Mouse (Mus musculus) heart, embryonic 12.5 days (tissue): ENCODE data around the gene Tnfsfm13. TPM values are rescaled to one million over a fixed set of nuclear protein-coding genes. Genes with fewer than 3 reads are reported as not detected.
A peak's percentile ranks its signal among the peaks of the same experiment; 100 is the strongest.

ENCODE experiments used
- ATAC-seq: fragments of 200-750 bp; cut with Nextera tagmentation; 2 replicates; pipeline ENCODE4 v1.8.0; 2017; ENCODE audit warnings: moderate TSS enrichment, moderate library complexity; ENCODE audit not compliant: insufficient number of reproducible peaks, low FRiP score
- H3K27ac ChIP-seq: fragments of 300-500 bp; sonication (generic); 2 replicates; pipeline ENCODE4 v1.5.1; 2016; ENCODE audit warnings: mild to moderate bottlenecking, moderate library complexity; ENCODE audit not compliant: poor library complexity, severe bottlenecking
- H3K27me3 ChIP-seq: fragments of 300-500 bp; sonication (generic); replicated peaks from 2 replicates; pipeline ENCODE4 v1.6.1; 2016; ENCODE audit warnings: mild to moderate bottlenecking, moderate library complexity
- H3K36me3 ChIP-seq: fragments of 300-500 bp; sonication (generic); 2 replicates; pipeline ENCODE4 v1.6.1; 2016; ENCODE audit warnings: mild to moderate bottlenecking, moderate library complexity
- H3K4me1 ChIP-seq: fragments of 300-500 bp; sonication (generic); replicated peaks from 2 replicates; pipeline ENCODE4 v1.6.1; 2016; ENCODE audit warnings: mild to moderate bottlenecking
- H3K4me2 ChIP-seq: fragments of 300-500 bp; sonication (generic); 2 replicates; pipeline ENCODE4 v1.6.1; 2016; ENCODE audit warnings: mild to moderate bottlenecking, moderate library complexity
- H3K4me3 ChIP-seq: fragments of 300-500 bp; sonication (generic); 2 replicates; pipeline ENCODE4 v1.5.1; 2016; ENCODE audit warnings: mild to moderate bottlenecking
- H3K9ac ChIP-seq: fragments of 300-500 bp; sonication (generic); 2 replicates; pipeline ENCODE4 v1.6.1; 2016; ENCODE audit warnings: mild to moderate bottlenecking, moderate library complexity
- H3K9me3 ChIP-seq: fragments of 300-500 bp; sonication (generic); replicated peaks from 2 replicates; pipeline ENCODE4 v1.6.1; 2016; ENCODE audit warnings: mild to moderate bottlenecking, moderate library complexity
- WGBS: fragments of 180-500 bp; shearing (Covaris S2); methylation state at CpG from one replicate; pipeline ENCODE4 v1.1.7; 2016; 5-methylcytosine and 5-hydroxymethylcytosine counted together
- polyA plus RNA-seq: library from polyadenylated mRNA; unstranded; fragments of >200 nt; fragmentation: Nextera tagmentation; extraction: Ambion mirVana; gene quantifications from 2 replicates; pipeline ENCODE4 v1.2.1, GENCODE M21; 2016

The Tnfsfm13 gene
- polyA plus RNA-seq, 1 experiment from 2014 or later: 1.5 TPM

DNA sequence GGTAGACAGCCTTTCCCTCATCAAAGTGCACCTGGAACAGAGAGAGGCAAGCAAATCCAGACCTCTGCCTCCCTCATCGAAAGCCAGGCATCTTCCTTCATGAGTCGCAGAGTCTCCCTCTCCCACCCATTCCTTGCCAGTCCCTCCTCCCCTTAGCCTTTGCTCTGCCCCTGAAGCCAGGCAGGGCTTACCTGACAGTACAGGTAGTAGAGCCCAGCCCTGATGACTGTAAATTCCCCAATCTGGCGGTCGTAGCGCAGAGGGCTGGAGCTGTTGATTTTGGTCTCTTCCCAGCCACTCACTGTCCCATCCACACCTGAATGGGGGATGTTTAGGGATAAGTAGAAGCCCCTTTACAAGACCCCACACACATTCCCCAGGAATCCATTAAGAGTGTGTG lies 8.8 kb downstream of the Tnfsfm13 start:
- Histone ChIP-seq H3K27me3 (no peaks in the 10 kb centered on the region), H3K4me3 (no peak overlapping the region), H3K9ac (peak overlapping the region; percentile 29; the same call in 1 of the 2 replicates), H3K27ac (no peak overlapping the region), H3K4me1 (peaks cover 29% of the 10 kb centered on the region), H3K9me3 (no peaks in the 10 kb centered on the region), H3K4me2 (no peak overlapping the region), H3K36me3 (no peaks in the 10 kb centered on the region)
- no peak for ATAC-seq
- 47% methylated on average over 5 of the region's 5 CpGs for WGBS

DNA sequence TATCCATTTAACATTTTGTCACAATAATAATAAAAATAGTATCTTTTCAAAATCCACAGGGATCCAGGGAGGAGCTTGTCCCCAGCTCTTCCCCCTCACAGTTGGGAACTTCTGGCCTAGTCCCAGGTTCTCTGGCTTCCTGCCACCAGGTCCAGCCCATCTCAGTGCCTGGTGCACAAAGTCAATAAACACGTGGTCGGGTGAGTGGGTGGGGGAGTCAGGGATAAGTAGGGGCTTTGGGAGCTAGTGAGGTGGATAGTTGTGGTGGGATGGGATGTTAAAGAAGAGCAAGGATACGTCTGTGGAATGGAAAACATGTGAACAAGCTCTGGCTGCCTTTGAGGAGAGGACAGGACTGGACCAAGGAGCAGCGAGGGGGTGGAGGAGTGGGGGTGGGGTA lies 9.5 kb downstream of the Tnfsfm13 start:
- no peak for ATAC-seq
- no peaks in the 10 kb centered on the region for H3K36me3 ChIP-seq
- WGBS: 11% methylated on average over 4 of the region's 4 CpGs
- H3K27ac ChIP-seq: no peak overlapping the region
- H3K9me3 ChIP-seq: no peaks in the 10 kb centered on the region
- H3K4me2 ChIP-seq: no peak overlapping the region
- H3K4me1 ChIP-seq: peaks cover 29% of the 10 kb centered on the region
- H3K27me3 ChIP-seq: no peaks in the 10 kb centered on the region
- H3K4me3 ChIP-seq: no peak overlapping the region
- H3K9ac ChIP-seq: peak overlapping the region; percentile 29; the same call in 1 of the 2 replicates

DNA sequence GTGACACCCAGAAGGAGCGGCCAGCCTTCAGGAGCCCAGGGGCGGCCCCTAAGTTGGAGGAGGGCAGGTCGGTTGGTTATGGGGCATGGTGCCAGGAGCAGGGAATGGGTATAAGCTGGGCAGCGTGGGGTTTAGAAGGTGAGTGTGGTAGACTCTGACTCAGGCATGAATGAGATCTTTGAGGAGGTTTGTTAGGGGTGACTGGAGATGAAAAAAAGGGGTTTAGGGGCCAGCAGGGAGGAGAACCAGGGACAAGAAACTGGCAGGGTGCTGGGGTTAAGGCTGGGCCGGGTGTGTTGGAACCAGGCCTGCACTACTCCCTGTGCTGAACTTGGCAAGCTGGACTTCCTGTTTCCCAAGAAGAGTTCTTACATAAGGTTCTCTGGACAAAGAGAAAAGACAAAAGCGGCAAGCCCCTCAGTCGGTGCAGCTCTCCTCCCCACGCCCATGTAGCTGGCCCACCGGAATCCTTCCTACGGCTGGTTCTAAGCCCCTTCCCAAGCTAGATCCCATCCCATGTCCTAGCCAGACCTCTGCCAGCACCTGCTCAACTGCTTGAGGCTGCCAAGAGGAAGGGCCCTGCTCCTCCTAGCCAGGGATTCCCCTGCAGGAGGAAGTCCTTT lies 10.3 kb downstream of the Tnfsfm13 start, which contains the start of gene Tnfsf13:
TSS of gene Tnfsf13 (minus strand) at position 259 of the 623 bp plus-strand sequence.
- 64% methylated on average over 10 of the region's 10 CpGs for WGBS
- Histone ChIP-seq H3K36me3 (no peaks in the 10 kb centered on the region), H3K4me2 (peak within 1 kb of the TSS; percentile 30; the same call in 1 of the 2 replicates), H3K4me3 (no peak within 1 kb of the TSS), H3K9ac (peak within 1 kb of the TSS; percentile 29; the same call in 1 of the 2 replicates), H3K4me1 (peaks cover 34% of the 10 kb centered on the region), H3K9me3 (no peaks in the 10 kb centered on the region), H3K27me3 (no peaks in the 10 kb centered on the region), H3K27ac (peak within 1 kb of the TSS; percentile 77)
- no peak for ATAC-seq

DNA sequence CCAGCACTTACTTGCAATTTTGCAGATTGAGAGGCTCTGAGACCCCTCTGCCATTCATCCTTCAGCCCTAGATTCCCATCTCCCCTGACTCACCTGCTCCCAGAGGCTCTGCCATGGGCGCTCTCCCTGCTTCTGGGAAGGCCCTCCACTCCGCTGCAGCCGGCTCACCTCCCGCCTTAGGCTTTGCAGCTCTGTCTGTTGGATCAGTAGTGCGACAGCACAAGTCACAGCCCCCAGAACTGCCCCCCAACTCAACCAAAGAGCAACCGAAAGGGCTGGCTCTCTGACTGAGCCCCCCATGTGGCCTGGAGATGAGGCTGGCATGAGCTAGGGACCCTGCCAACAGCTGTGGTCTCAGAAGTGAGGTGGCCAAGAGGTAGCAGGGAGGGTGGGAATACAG lies 11.0 kb downstream of the Tnfsfm13 start:
- Histone ChIP-seq H3K4me2 (no peak overlapping the region), H3K27me3 (no peaks in the 10 kb centered on the region), H3K4me3 (no peak overlapping the region), H3K9me3 (no peaks in the 10 kb centered on the region), H3K27ac (peak overlapping the region; percentile 51; the same call in 1 of the 2 replicates), H3K4me1 (peaks cover 41% of the 10 kb centered on the region), H3K9ac (no peak overlapping the region), H3K36me3 (peaks cover 5% of the 10 kb centered on the region)
- ATAC-seq: no peak
- WGBS: 80% methylated on average over 6 of the region's 6 CpGs

DNA sequence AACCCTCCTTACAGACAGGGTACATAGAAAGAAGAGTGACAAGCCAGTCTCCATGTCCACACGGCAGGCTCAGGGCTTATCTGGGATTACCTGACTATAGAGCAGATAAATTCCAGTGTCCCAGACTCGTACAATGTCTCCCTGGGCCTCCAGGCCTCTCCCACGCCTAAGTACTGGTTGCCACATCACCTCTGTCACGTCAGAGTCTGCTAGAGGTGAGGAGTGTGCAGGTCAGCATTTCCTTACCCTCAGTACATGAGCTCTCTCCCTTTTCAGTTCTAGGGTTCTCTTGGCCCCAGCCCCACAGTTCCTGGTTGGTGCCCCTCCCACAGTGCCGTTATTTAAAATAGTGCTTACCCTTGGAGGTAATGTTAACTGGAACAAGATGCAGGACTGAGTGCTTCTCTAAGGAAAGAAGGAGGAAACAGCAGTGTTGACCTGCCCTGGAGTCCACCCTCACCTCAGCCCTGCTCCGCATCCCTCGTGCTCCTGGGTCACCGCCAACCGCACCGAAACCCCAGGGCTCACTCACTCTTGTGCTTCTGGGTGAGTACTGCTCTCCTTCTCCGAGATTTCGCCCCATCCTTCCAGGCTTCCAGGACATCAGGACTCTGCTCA lies 11.7 kb downstream of the Tnfsfm13 start:
- H3K4me2 ChIP-seq: no peak overlapping the region
- H3K4me1 ChIP-seq: peaks cover 47% of the 10 kb centered on the region
- H3K36me3 ChIP-seq: peaks cover 12% of the 10 kb centered on the region
- no peak overlapping the region for H3K27ac ChIP-seq
- no peak overlapping the region for H3K4me3 ChIP-seq
- no peak overlapping the region for H3K9ac ChIP-seq
- ATAC-seq: no peak
- no peaks in the 10 kb centered on the region for H3K27me3 ChIP-seq
- no peaks in the 10 kb centered on the region for H3K9me3 ChIP-seq
- 79% methylated on average over 12 of the region's 12 CpGs for WGBS

DNA sequence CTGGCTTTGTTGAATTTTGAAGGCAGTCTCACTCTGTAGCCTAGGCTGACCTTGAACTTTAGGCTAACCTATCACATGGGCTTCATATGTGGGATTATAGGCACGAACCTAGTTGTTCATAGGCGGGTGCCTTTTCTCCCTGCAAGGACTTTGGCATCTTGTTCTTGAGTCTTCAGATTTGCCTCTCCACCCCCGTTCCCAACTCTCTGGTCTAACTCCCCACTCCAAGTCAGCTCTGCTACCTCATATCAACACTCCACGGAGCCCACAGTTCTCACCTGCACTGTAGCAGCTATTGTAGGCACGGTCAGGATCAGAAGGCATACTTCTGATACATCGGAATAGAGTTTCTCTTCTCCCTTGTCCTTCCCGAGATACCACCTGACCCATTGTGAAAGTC lies 12.3 kb downstream of the Tnfsfm13 start:
- Histone ChIP-seq H3K4me3 (no peak overlapping the region), H3K27ac (no peak overlapping the region), H3K9ac (no peak overlapping the region), H3K9me3 (no peaks in the 10 kb centered on the region), H3K27me3 (no peaks in the 10 kb centered on the region), H3K36me3 (peaks cover 18% of the 10 kb centered on the region), H3K4me1 (peaks cover 48% of the 10 kb centered on the region), H3K4me2 (no peak overlapping the region)
- 69% methylated on average over 7 of the region's 7 CpGs for WGBS
- ATAC-seq: no peak

DNA sequence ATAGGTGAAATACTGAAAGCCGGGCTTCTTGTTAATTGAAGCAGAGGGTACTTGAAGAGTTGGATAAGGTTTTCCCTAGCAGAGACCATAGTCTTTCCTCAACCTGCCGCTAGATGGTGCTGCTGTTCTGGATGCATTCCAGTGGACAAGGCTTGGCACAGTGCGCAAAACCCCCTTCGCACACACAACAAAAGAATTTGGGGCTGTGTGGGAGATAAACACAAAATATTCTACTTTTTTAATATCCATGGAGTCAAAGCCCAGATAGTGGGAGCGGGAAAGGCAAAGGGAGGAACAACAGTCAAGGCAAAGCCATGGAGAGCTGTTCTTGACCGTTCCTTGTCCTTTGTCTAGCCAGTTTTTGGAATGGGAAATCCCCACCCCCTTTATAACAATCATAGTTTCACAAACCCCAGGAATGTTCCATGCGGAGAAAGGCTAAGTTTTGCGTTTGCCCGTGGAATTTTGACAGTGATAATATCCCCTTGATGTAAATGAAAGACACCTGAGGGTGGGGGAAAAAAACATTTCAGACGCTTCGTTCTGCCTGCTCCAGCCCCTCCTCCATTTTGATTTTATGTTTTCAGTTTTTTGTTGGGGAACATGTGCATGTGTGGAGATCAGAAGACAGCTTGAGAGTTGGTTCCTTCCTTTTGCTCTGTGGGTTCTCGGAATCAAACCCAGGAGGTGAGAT lies 12.9 kb downstream of the Tnfsfm13 start:
- H3K4me3 ChIP-seq: peak overlapping the region; percentile 67
- no peaks in the 10 kb centered on the region for H3K9me3 ChIP-seq
- H3K4me2 ChIP-seq: peak overlapping the region; percentile 91
- H3K36me3 ChIP-seq: peaks cover 24% of the 10 kb centered on the region
- 27% methylated on average over 12 of the region's 12 CpGs for WGBS
- H3K4me1 ChIP-seq: peaks cover 48% of the 10 kb centered on the region
- H3K9ac ChIP-seq: 0 out of 2 replicates have a peak overlapping the region, but pooled peaks have one; percentile 35
- no peak overlapping the region for H3K27ac ChIP-seq
- no peak for ATAC-seq
- no peaks in the 10 kb centered on the region for H3K27me3 ChIP-seq

DNA sequence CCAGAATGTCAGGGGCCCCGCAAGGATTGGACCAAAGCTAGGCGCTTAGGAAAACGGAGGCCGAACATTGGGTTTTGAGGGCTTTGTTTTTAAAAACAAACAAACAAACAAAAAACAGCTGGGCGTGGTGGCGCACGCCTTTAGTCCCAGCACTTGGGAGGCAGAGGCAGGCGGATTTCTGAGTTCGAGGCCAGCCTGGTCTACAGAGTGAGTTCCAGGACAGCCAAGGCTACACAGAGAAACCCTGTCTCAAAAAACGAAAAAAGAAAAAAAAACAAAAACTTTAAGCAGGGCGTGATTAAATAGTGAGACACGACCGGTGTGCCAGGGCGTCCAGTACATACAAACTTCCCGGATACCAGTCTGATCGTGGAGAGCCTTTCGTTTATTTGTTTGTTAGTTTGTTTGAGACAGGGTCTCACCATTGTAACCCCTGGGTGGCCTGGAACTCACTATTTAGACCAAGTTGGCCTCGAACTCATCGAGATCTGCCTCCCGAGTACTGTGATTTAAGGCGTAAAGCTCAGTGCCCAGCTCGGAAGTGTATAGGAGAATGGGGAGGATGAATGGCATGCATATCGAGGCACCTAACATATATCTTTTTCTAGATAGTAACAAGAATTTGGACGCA lies 13.6 kb downstream of the Tnfsfm13 start:
- H3K9me3 ChIP-seq: no peaks in the 10 kb centered on the region
- ATAC-seq: no peak
- peak overlapping the region; percentile 94 for H3K27ac ChIP-seq
- H3K4me3 ChIP-seq: peak overlapping the region; percentile 67
- WGBS: 24% methylated on average over 24 of the region's 24 CpGs
- no peaks in the 10 kb centered on the region for H3K27me3 ChIP-seq
- H3K4me1 ChIP-seq: peaks cover 48% of the 10 kb centered on the region
- H3K9ac ChIP-seq: peak overlapping the region; percentile 88
- peak overlapping the region; percentile 91 for H3K4me2 ChIP-seq
- peaks cover 30% of the 10 kb centered on the region for H3K36me3 ChIP-seq

DNA sequence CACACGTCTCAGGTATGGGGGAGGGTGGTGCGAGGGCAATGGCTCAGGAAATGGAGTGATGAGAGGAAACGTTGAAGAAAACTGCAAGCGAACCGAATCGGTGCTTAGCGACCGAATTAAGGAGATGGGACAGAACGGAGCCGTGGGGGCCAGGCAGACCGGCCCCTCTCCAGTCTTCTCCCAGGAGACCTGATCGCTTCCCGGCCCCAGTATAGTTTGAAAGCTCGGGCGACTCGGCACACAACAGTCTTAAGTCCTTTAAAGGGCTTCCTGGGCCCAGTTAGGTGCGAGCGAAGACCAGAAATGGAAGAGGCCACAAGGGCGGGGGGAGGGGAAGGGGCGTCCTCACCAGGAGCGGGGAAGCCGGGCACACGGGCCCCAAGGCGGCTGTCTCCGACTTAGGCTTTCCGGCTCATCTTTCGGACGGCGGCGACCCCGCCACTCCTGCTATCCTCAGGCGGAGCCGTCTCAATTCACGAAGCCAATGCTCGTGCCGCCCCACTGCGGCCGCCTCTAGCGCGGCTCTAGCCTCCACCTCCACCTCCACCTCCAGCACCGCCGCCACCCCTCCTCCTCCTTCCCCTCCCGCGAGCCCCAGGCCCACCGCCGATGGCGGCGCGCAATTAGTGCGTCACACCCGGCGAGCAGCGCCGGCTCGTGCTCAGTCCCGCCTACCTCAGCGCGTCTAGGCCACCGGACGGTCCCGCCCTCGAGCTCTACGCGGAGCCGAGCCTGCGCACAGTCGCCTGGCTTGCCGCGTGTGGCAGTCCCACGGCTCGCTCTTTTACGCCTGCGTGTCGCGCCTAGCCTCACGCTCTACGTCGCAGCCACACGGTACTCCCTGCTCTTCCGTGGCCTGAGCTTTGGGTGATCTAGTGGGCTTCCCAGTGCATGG lies 14.3 kb downstream of the Tnfsfm13 start, which contains the start of gene Senp3:
TSS of gene Senp3 (minus strand) at position 771 of the 895 bp plus-strand sequence.
- H3K27ac ChIP-seq: peak within 1 kb of the TSS; percentile 94
- H3K27me3 ChIP-seq: no peaks in the 10 kb centered on the region
- ATAC-seq: peak; percentile 95
- peak within 1 kb of the TSS; percentile 88 for H3K9ac ChIP-seq
- peak within 1 kb of the TSS; percentile 91 for H3K4me2 ChIP-seq
- peaks cover 42% of the 10 kb centered on the region for H3K4me1 ChIP-seq
- no peaks in the 10 kb centered on the region for H3K9me3 ChIP-seq
- peak within 1 kb of the TSS; percentile 67 for H3K4me3 ChIP-seq
- H3K36me3 ChIP-seq: peaks cover 37% of the 10 kb centered on the region
- under 1% methylated on average over 79 of the region's 80 CpGs for WGBS

DNA sequence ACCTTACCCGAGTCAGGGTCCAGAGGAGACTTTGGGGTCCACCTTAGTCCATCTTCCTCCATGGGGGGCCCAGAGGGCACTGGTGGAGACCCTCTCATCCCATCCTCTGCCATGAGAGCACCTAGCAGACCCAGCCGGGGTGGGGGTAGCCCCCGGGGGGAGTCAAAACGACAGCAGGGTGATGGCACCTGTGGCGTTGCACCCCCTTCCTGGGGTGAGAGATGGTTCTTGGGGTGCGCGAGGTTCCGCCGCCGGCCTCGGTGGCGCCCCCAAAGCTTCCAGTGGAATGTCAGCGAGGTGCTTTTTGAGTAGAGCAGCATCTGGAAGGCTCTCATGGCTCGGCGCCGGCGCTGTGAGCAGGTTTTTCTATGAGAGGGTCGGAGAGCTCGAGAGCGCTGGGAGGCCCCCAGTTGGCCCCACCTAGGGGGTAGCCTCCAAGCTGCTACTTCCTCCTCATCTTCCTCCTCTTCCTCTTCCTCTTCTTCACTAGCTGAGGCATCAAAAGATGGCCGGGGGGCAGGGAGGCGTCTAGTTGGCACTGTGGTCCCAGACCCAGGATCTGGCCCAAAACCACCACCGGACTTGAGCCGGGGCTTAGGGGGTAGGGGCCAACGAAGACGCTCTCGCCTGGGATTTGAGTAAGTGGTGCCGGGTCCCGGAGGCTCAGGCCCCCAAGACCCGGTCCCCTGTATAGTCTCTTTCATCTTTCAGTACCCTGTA lies 15.6 kb downstream of the Tnfsfm13 start:
- WGBS: 87% methylated on average over 30 of the region's 30 CpGs
- Histone ChIP-seq H3K9me3 (no peaks in the 10 kb centered on the region), H3K27me3 (no peaks in the 10 kb centered on the region), H3K4me3 (peak overlapping the region; percentile 67), H3K36me3 (peaks cover 49% of the 10 kb centered on the region), H3K27ac (no peak overlapping the region), H3K9ac (peak overlapping the region; percentile 88), H3K4me2 (peak overlapping the region; percentile 91), H3K4me1 (peaks cover 32% of the 10 kb centered on the region)
- no peak for ATAC-seq
